Mouse (Mus musculus): ENCODE data around the gene Pard3. TPM values are rescaled to one million over a fixed set of nuclear protein-coding genes. Genes with fewer than 3 reads are reported as not detected.

Gene Pard3
- polyA plus RNA-seq, 1 experiment from 2014 or later = 16.1 TPM

GRCm38 (mm10) chr8:127065113-127065473 lies 1.4 kb downstream of the Pard3 start:
- H3K27ac ChIP-seq (replicated peaks) = peak overlapping the region; percentile 92
- WGBS = 2% methylated on average over 10 of the region's 10 CpGs
- no peaks in the 10 kb centered on the region for H3K27me3 ChIP-seq (replicated peaks)

GRCm38 (mm10) chr8:127065791-127066190 lies 2.1 kb downstream of the Pard3 start:
- Histone ChIP-seq H3K9ac (replicated peaks) (no peak overlapping the region; the same call in 1 of the 2 replicates), H3K27ac (replicated peaks) (no peak overlapping the region), H3K4me2 (peak overlapping the region; percentile 64), H3K4me1 (peaks cover 44% of the 10 kb centered on the region), H3K36me3 (no peaks in the 10 kb centered on the region), H3K9me3 (replicated peaks) (no peaks in the 10 kb centered on the region), H3K4me3 (replicated peaks) (peak overlapping the region; percentile 80), H3K27me3 (replicated peaks) (no peaks in the 10 kb centered on the region)
- ATAC-seq (ENCODE audit: low FRiP score) = no peak
- 71% methylated on average over 1 of the region's 1 CpGs for WGBS

More at GRCm38 (mm10) chr8:127065113-127065473, 1.4 kb downstream of the Pard3 start:
- Histone ChIP-seq H3K36me3 (no peaks in the 10 kb centered on the region), H3K4me2 (peak overlapping the region; percentile 64), H3K4me3 (replicated peaks) (peak overlapping the region; percentile 80), H3K4me1 (peaks cover 38% of the 10 kb centered on the region), H3K9ac (replicated peaks) (peak overlapping the region; percentile 84), H3K9me3 (replicated peaks) (no peaks in the 10 kb centered on the region)
- no peak for ATAC-seq (ENCODE audit: low FRiP score)

- no peaks in the 10 kb centered on the region for H3K27me3 ChIP-seq (replicated peaks)
- H3K36me3 ChIP-seq = no peaks in the 10 kb centered on the region
- peaks cover 46% of the 10 kb centered on the region for H3K4me1 ChIP-seq
- H3K9me3 ChIP-seq (replicated peaks) = no peaks in the 10 kb centered on the region
- H3K4me2 ChIP-seq = no peak overlapping the region
- no peak overlapping the region for H3K27ac ChIP-seq (replicated peaks)
- ATAC-seq (ENCODE audit: low FRiP score) = no peak
- H3K4me3 ChIP-seq (replicated peaks) = no peak overlapping the region
- H3K9ac ChIP-seq (replicated peaks) = no peak overlapping the region
These were observed 2.8 kb downstream of the Pard3 start for GRCm38 (mm10) chr8:127066501-127066900.

- Histone ChIP-seq H3K9me3 (replicated peaks) (no peaks in the 10 kb centered on the region), H3K27me3 (replicated peaks) (no peaks in the 10 kb centered on the region), H3K27ac (replicated peaks) (no peak overlapping the region), H3K4me1 (peaks cover 47% of the 10 kb centered on the region), H3K9ac (replicated peaks) (no peak overlapping the region), H3K36me3 (no peaks in the 10 kb centered on the region), H3K4me2 (no peak overlapping the region), H3K4me3 (replicated peaks) (no peak overlapping the region)
- WGBS = 86% methylated on average over 3 of the region's 3 CpGs
- no peak for ATAC-seq (ENCODE audit: low FRiP score)
These were observed 5.0 kb downstream of the Pard3 start for GRCm38 (mm10) chr8:127068719-127069118.

GRCm38 (mm10) chr8:127070225-127070624 lies 6.5 kb downstream of the Pard3 start:
- no peak overlapping the region for H3K4me2 ChIP-seq
- H3K27ac ChIP-seq (replicated peaks) = peak overlapping the region; percentile 65
- H3K4me3 ChIP-seq (replicated peaks) = no peak overlapping the region
- peak; percentile 70; the same call in 1 of the 2 replicates for ATAC-seq (ENCODE audit: low FRiP score)
- WGBS = 64% methylated on average over 3 of the region's 3 CpGs
- H3K36me3 ChIP-seq = no peaks in the 10 kb centered on the region
- H3K9ac ChIP-seq (replicated peaks) = 0 out of 2 replicates have a peak overlapping the region, but pooled peaks have one; percentile 3
- no peaks in the 10 kb centered on the region for H3K9me3 ChIP-seq (replicated peaks)
- H3K27me3 ChIP-seq (replicated peaks) = no peaks in the 10 kb centered on the region
- H3K4me1 ChIP-seq = peaks cover 55% of the 10 kb centered on the region

GRCm38 (mm10) chr8:127073052-127073618 lies 9.4 kb downstream of the Pard3 start:
- no peaks in the 10 kb centered on the region for H3K36me3 ChIP-seq
- H3K9me3 ChIP-seq (replicated peaks) = no peaks in the 10 kb centered on the region
- H3K4me1 ChIP-seq = peaks cover 47% of the 10 kb centered on the region
- 60% methylated on average over 5 of the region's 5 CpGs for WGBS
- H3K27ac ChIP-seq (replicated peaks) = peak overlapping the region; percentile 20; the same call in 1 of the 2 replicates
- no peaks in the 10 kb centered on the region for H3K27me3 ChIP-seq (replicated peaks)
- no peak overlapping the region for H3K4me3 ChIP-seq (replicated peaks)
- no peak overlapping the region for H3K4me2 ChIP-seq
- ATAC-seq (ENCODE audit: low FRiP score) = peak; percentile 26; the same call in 1 of the 2 replicates
- H3K9ac ChIP-seq (replicated peaks) = no peak overlapping the region

- Histone ChIP-seq H3K9me3 (replicated peaks) (no peaks in the 10 kb centered on the region), H3K36me3 (no peaks in the 10 kb centered on the region), H3K27ac (replicated peaks) (no peak overlapping the region), H3K4me3 (replicated peaks) (no peak overlapping the region), H3K27me3 (replicated peaks) (no peaks in the 10 kb centered on the region), H3K4me2 (no peak overlapping the region), H3K4me1 (peaks cover 62% of the 10 kb centered on the region), H3K9ac (replicated peaks) (no peak overlapping the region)
- no peak for ATAC-seq (ENCODE audit: low FRiP score)
- WGBS = 86% methylated on average over 7 of the region's 7 CpGs
These were observed 12.8 kb downstream of the Pard3 start for GRCm38 (mm10) chr8:127076511-127076910.

GRCm38 (mm10) chr8:127079244-127079805 lies 15.6 kb downstream of the Pard3 start:
- H3K27me3 ChIP-seq (replicated peaks) = no peaks in the 10 kb centered on the region
- no peak overlapping the region for H3K4me3 ChIP-seq (replicated peaks)
- no peaks in the 10 kb centered on the region for H3K9me3 ChIP-seq (replicated peaks)
- WGBS = 57% methylated on average over 5 of the region's 5 CpGs
- H3K4me1 ChIP-seq = peaks cover 58% of the 10 kb centered on the region
- H3K4me2 ChIP-seq = no peak overlapping the region
- H3K9ac ChIP-seq (replicated peaks) = no peak overlapping the region
- H3K27ac ChIP-seq (replicated peaks) = no peak overlapping the region
- ATAC-seq (ENCODE audit: low FRiP score) = no peak
- H3K36me3 ChIP-seq = no peaks in the 10 kb centered on the region

- no peak for ATAC-seq (ENCODE audit: low FRiP score)
- Histone ChIP-seq H3K9me3 (replicated peaks) (no peaks in the 10 kb centered on the region), H3K27me3 (replicated peaks) (no peaks in the 10 kb centered on the region), H3K4me2 (no peak overlapping the region), H3K4me3 (replicated peaks) (no peak overlapping the region), H3K9ac (replicated peaks) (no peak overlapping the region), H3K4me1 (peaks cover 56% of the 10 kb centered on the region), H3K27ac (replicated peaks) (no peak overlapping the region), H3K36me3 (no peaks in the 10 kb centered on the region)
- WGBS = 80% methylated on average over 3 of the region's 3 CpGs
These were observed 17.6 kb downstream of the Pard3 start for GRCm38 (mm10) chr8:127081297-127081696.

- ATAC-seq (ENCODE audit: low FRiP score) = no peak
- Histone ChIP-seq H3K27ac (replicated peaks) (0 out of 2 replicates have a peak overlapping the region, but pooled peaks have one; percentile 11), H3K4me1 (peaks cover 58% of the 10 kb centered on the region), H3K27me3 (replicated peaks) (no peaks in the 10 kb centered on the region), H3K36me3 (no peaks in the 10 kb centered on the region), H3K4me3 (replicated peaks) (no peak overlapping the region), H3K9ac (replicated peaks) (no peak overlapping the region), H3K4me2 (no peak overlapping the region), H3K9me3 (replicated peaks) (no peaks in the 10 kb centered on the region)
- WGBS = 18% methylated on average over 2 of the region's 2 CpGs
These were observed 18.8 kb downstream of the Pard3 start for GRCm38 (mm10) chr8:127082486-127082885.

- Histone ChIP-seq H3K4me2 (no peak overlapping the region), H3K36me3 (no peaks in the 10 kb centered on the region), H3K9me3 (replicated peaks) (no peaks in the 10 kb centered on the region), H3K27me3 (replicated peaks) (no peaks in the 10 kb centered on the region), H3K4me3 (replicated peaks) (no peak overlapping the region), H3K4me1 (peaks cover 57% of the 10 kb centered on the region), H3K9ac (replicated peaks) (no peak overlapping the region), H3K27ac (replicated peaks) (no peak overlapping the region)
- ATAC-seq (ENCODE audit: low FRiP score) = no peak
- 93% methylated on average over 6 of the region's 6 CpGs for WGBS
These were observed 20.9 kb downstream of the Pard3 start for GRCm38 (mm10) chr8:127084565-127084964.

- H3K36me3 ChIP-seq = no peaks in the 10 kb centered on the region
- H3K4me3 ChIP-seq (replicated peaks) = no peak overlapping the region
- ATAC-seq (ENCODE audit: low FRiP score) = no peak
- H3K4me2 ChIP-seq = no peak overlapping the region
- 59% methylated on average over 1 of the region's 1 CpGs for WGBS
- peaks cover 53% of the 10 kb centered on the region for H3K4me1 ChIP-seq
- no peaks in the 10 kb centered on the region for H3K9me3 ChIP-seq (replicated peaks)
- H3K9ac ChIP-seq (replicated peaks) = no peak overlapping the region
- H3K27ac ChIP-seq (replicated peaks) = peak overlapping the region; percentile 71
- no peaks in the 10 kb centered on the region for H3K27me3 ChIP-seq (replicated peaks)
These were observed 23.7 kb downstream of the Pard3 start for GRCm38 (mm10) chr8:127087434-127087833.
